Mouse (Mus musculus): Measurements from ENCODE around the gene Lama2.

DNA sequence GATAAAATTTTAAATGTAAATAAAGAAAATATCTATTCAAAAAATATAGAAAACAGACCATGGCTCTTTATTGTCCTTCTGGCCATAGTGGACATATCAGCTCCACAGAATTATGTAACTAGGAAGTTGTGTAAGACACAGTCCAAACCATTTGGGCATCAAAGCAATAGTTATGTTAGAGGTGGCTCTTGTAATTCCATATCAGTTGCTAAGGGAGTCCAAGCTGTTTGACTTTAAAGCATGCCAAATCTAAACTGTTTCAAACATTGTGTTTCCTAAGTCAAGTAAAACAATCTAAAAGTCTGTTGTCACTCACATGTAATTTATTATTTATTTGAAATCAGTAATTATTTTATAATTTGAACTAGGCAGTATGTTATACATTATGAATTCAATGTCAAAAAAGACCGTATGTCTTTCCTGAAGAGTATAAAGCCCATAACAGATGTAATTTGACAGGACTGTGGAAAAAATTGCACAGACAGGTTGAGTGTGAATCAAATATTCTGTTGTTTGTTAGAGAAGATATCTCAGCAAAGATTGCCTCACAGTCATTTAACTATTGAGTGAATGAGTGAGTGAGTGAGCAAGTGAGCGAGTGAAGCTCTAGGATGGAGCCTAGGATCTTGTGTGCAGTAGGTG, 550.6 kb downstream of the Lama2 start:
- TF ChIP-seq CTCF (IDR thresholded peaks at IDR 0.05) (no peak), EP300 (IDR thresholded peaks at IDR 0.05) (no peak)

Data from lung, postnatal 0 days (tissue).